Mouse (Mus musculus) intestine, embryonic 14.5 days (tissue): ENCODE measurements around the gene Insr. TPM values are rescaled to one million over a fixed set of nuclear protein-coding genes. Genes with fewer than 3 reads are reported as not detected.
"Not testable (repeated sequence)": the region's sequence is repeated elsewhere in the genome, so short reads cannot be mapped to it uniquely, and the experiment has no call there.

Experiments
- ATAC-seq: fragments of 200-750 bp; cut with Nextera tagmentation; replicated peaks from 2 replicates; pipeline ENCODE4 v1.8.0; 2017; ENCODE audit warnings: low read depth, moderate number of reproducible peaks, moderate TSS enrichment, moderate library complexity; ENCODE audit not compliant: low FRiP score, low TSS enrichment
- DNase-seq: peaks from one replicate; pipeline ENCODE4 v3.0.0-alpha.2; 2018; ENCODE audit warnings: low spot score
- H3K27ac ChIP-seq: fragments of 300-500 bp; sonication (generic); 2 replicates; pipeline ENCODE4 v1.5.1; 2014; ENCODE audit warnings: low read depth, mild to moderate bottlenecking, control low read depth
- H3K27me3 ChIP-seq: fragments of 300-500 bp; sonication (generic); replicated peaks from 2 replicates; pipeline ENCODE4 v1.6.1; 2014; ENCODE audit warnings: low read length, control low read depth; ENCODE audit not compliant: control insufficient read depth, insufficient read depth
- H3K36me3 ChIP-seq: fragments of 300-500 bp; sonication (generic); 2 replicates; pipeline ENCODE4 v1.6.1; 2014; ENCODE audit warnings: low read length, control low read depth; ENCODE audit not compliant: control insufficient read depth, insufficient read depth
- H3K4me1 ChIP-seq: fragments of 300-500 bp; sonication (generic); replicated peaks from 2 replicates; pipeline ENCODE4 v1.6.1; 2014; ENCODE audit warnings: low read length, control low read depth, mixed read lengths; ENCODE audit not compliant: control insufficient read depth, insufficient read depth
- H3K4me2 ChIP-seq: fragments of 300-500 bp; sonication (generic); 2 replicates; pipeline ENCODE4 v1.6.1; 2014; ENCODE audit warnings: low read length
- H3K4me3 ChIP-seq: fragments of 300-500 bp; sonication (generic); 2 replicates; pipeline ENCODE4 v1.5.1; 2014; ENCODE audit warnings: low read depth, low read length, control low read depth, mixed read lengths
- H3K9ac ChIP-seq: fragments of 300-500 bp; sonication (generic); 2 replicates; pipeline ENCODE4 v1.6.1; 2014; ENCODE audit warnings: mild to moderate bottlenecking, low read length
- H3K9me3 ChIP-seq: fragments of 300-500 bp; sonication (generic); 2 replicates; pipeline ENCODE4 v1.6.1; 2016; ENCODE audit warnings: low read length, control low read depth; ENCODE audit not compliant: control insufficient read depth
- WGBS: fragments of 180-500 bp; shearing (Covaris S2); extraction: QIAGEN DNeasy Blood & Tissue Kit; methylation state at CpG from one replicate; pipeline ENCODE4 v1.1.7; 2014; 5-methylcytosine and 5-hydroxymethylcytosine counted together
- polyA plus RNA-seq: library from polyadenylated mRNA; unstranded; fragments of >200 nt; fragmentation: Nextera tagmentation; extraction: Ambion mirVana; gene quantifications from 2 replicates; pipeline ENCODE4 v1.2.1, GENCODE M21; 2014

Insr gene
- polyA plus RNA-seq, 1 experiment from 2014 or later = 41.0 TPM

DNA sequence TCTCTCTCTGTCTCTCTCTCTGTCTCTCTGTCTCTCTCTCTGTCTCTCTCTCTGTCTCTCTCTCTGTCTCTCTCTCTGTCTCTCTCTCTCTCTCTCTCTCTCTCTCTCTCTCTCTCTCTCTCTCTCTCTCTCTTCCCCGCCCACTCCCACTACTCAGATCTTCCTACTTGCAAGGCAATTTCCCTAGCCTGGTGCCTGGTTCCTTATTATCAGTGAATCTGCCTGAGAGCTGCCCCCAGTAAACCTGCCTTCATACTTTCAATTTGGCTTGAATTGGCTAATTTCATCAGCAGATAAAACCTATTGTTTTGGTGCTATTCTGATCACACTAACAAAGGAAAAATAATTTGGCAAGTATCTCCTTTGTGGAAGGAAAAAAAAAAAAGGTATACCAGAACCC lies 34.0 kb upstream of the Insr start:
- H3K4me3 ChIP-seq, ATAC-seq, H3K4me2 ChIP-seq, H3K9me3 ChIP-seq, H3K27ac ChIP-seq, H3K9ac ChIP-seq, H3K27me3 ChIP-seq, H3K36me3 ChIP-seq, H3K4me1 ChIP-seq, DNase-seq: not testable (repeated sequence)
- WGBS = 88% methylated on average over 1 of the region's 1 CpGs

GRCm38 (mm10) chr8:3311482-3311881 lies 32.1 kb upstream of the Insr start:
- no peaks in the 10 kb centered on the region for H3K4me1 ChIP-seq
- H3K27me3 ChIP-seq = no peaks in the 10 kb centered on the region
- H3K27ac ChIP-seq = no peak overlapping the region
- WGBS = 80% methylated on average over 4 of the region's 4 CpGs
- H3K9me3 ChIP-seq = 0 out of 2 replicates have a peak, but pooled peaks cover under 1% of the 10 kb centered on the region
- no peak overlapping the region for H3K9ac ChIP-seq
- H3K4me3 ChIP-seq = no peak overlapping the region
- no peak overlapping the region for H3K4me2 ChIP-seq
- H3K36me3 ChIP-seq = no peaks in the 10 kb centered on the region
- no peak for ATAC-seq
- no peak for DNase-seq

DNA sequence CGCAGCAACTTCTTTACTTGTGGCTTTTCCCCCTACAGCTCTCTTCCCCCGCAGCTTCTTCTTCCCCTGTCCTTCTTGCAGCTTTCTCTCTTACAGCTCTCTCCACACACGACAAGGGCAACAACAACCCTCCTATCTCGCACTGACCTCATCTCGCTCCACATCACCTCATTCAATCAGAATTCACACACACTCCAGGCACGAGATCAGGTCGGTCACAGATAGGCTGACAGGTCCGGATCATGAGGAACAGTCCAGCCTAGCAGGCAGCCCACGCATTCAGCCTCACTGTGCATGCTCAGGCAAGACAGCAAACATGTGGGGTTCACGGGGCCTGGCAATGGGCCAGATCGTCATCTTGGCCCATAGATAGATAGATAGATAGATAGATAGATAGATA lies 30.2 kb upstream of the Insr start:
- ATAC-seq = no peak
- 85% methylated on average over 11 of the region's 11 CpGs for WGBS

DNA sequence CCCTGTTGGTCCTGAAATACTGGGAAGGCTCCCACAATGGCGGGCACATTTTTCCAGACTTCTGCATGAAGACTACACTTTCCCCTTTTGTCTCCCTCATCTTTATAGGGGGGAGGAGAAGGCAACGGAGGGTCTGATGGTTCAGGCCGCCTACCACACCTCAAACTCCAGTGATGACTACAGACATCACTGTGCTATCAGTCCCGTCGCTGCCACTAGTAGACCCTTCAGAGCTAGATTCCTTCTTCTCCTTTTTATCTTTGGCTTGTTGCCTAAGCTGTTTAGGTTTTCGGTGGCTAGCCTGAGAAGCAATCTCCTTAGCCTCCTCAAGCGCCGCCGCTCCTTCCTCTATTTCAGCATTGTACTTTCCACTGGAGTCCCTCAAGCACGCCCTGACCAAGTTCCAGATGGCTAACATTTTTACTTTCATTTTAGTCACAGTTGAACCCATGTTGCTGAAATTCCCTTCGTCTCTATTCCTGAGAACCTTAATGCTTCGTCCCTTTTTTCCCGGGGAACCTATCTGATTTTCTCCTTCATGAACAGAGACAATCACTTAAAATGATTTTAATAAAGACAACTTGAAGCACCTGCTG lies 28.9 kb upstream of the Insr start:
- H3K4me1 ChIP-seq, ATAC-seq, H3K4me3 ChIP-seq, H3K27ac ChIP-seq, H3K27me3 ChIP-seq, H3K9ac ChIP-seq, H3K9me3 ChIP-seq, H3K36me3 ChIP-seq, H3K4me2 ChIP-seq, DNase-seq: not testable (repeated sequence)
- WGBS = 91% methylated on average over 13 of the region's 13 CpGs

More for the DNA sequence above, 30.2 kb upstream of the Insr start:
- Histone ChIP-seq H3K9ac (no peak overlapping the region), H3K9me3 (0 out of 2 replicates have a peak, but pooled peaks cover 2% of the 10 kb centered on the region), H3K4me2 (no peak overlapping the region), H3K4me1 (no peaks in the 10 kb centered on the region), H3K36me3 (no peaks in the 10 kb centered on the region), H3K27me3 (no peaks in the 10 kb centered on the region), H3K4me3 (no peak overlapping the region), H3K27ac (no peak overlapping the region)
- DNase-seq = no peak

DNA sequence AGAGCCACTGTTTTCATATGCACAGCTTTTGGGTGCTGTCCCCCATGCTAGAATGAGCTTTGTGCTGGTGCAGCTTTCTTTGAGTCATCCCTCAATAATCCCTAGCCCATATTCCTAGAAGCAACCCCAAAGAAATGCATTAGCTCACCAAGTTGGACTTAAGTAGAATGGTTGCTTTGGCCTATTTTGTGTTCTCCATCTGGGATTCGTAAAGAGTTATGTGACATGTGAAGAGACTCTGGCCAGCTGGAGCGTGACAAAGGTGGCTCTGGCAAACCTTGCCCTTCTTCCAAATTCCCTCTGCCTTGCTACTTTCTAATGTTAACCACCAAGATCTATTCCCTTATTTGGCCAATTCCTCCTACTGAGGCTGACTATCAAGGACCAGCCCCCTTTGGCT lies 22.7 kb upstream of the Insr start:
- WGBS = 74% methylated on average over 2 of the region's 2 CpGs

DNA sequence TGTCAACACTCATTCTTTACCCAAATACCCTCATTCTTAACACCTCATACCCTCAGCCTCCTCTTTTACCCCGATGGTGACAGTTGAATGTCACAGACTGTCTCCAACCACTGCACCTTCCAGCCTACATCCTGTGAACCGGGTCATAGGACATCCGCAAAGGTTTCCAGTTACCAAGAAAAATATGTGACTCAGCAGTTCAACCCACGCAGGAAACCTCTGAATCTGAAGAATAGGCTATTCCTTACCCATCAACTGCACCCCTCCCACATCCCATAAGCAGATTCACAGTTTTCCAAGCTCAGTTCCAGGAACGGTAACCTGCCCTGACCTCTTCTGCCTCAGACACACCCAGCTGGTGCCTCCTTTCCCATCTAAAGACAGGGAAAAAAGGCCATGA lies 19.9 kb upstream of the Insr start:
- 70% methylated on average over 5 of the region's 5 CpGs for WGBS
- DNase-seq (no peak), ATAC-seq (no peak)
- Histone ChIP-seq H3K27ac (no peak overlapping the region), H3K9ac (no peak overlapping the region), H3K9me3 (no peaks in the 10 kb centered on the region), H3K27me3 (no peaks in the 10 kb centered on the region), H3K4me1 (no peaks in the 10 kb centered on the region), H3K4me2 (no peak overlapping the region), H3K4me3 (no peak overlapping the region), H3K36me3 (no peaks in the 10 kb centered on the region)

More for the DNA sequence above, 22.7 kb upstream of the Insr start:
- H3K27me3 ChIP-seq = no peaks in the 10 kb centered on the region
- H3K4me1 ChIP-seq = no peaks in the 10 kb centered on the region
- no peak overlapping the region for H3K4me2 ChIP-seq
- no peaks in the 10 kb centered on the region for H3K36me3 ChIP-seq
- H3K9me3 ChIP-seq = 0 out of 2 replicates have a peak, but pooled peaks cover 2% of the 10 kb centered on the region
- H3K9ac ChIP-seq = no peak overlapping the region
- no peak overlapping the region for H3K4me3 ChIP-seq
- DNase-seq (no peak), ATAC-seq (no peak)
- H3K27ac ChIP-seq = no peak overlapping the region

- Histone ChIP-seq H3K9ac (no peak overlapping the region), H3K27me3 (no peaks in the 10 kb centered on the region), H3K4me1 (no peaks in the 10 kb centered on the region), H3K9me3 (no peaks in the 10 kb centered on the region), H3K4me3 (no peak overlapping the region), H3K27ac (no peak overlapping the region), H3K4me2 (no peak overlapping the region), H3K36me3 (no peaks in the 10 kb centered on the region)
- ATAC-seq (no peak), DNase-seq (peak; percentile 21)
- 51% methylated on average over 2 of the region's 2 CpGs for WGBS
These were observed 6.4 kb upstream of the Insr start for GRCm38 (mm10) chr8:3285824-3286223.

GRCm38 (mm10) chr8:3284656-3285055 lies 5.2 kb upstream of the Insr start:
- Histone ChIP-seq H3K27ac (no peak overlapping the region), H3K36me3 (no peaks in the 10 kb centered on the region), H3K27me3 (no peaks in the 10 kb centered on the region), H3K9me3 (no peaks in the 10 kb centered on the region), H3K9ac (no peak overlapping the region), H3K4me2 (no peak overlapping the region), H3K4me3 (no peak overlapping the region), H3K4me1 (no peaks in the 10 kb centered on the region)
- DNase-seq = peak; percentile 32
- WGBS = 61% methylated on average over 4 of the region's 4 CpGs
- no peak for ATAC-seq

GRCm38 (mm10) chr8:3281296-3281695 lies 1.9 kb upstream of the Insr start:
- no peak for ATAC-seq
- Histone ChIP-seq H3K4me2 (no peak overlapping the region), H3K4me3 (no peak overlapping the region), H3K27ac (no peak overlapping the region), H3K27me3 (no peaks in the 10 kb centered on the region), H3K36me3 (no peaks in the 10 kb centered on the region), H3K9me3 (no peaks in the 10 kb centered on the region), H3K9ac (no peak overlapping the region), H3K4me1 (peaks cover 14% of the 10 kb centered on the region)
- WGBS = 81% methylated on average over 3 of the region's 3 CpGs
- DNase-seq = no peak
